Mouse (Mus musculus) thymus, postnatal 36 days (tissue): ENCODE measurements around the gene 2010111I01Rik.

ENCODE experiments used
- DNase-seq, 2 experiments: peaks; one replicate each; pipeline ENCODE4 v3.0.0; 2022; ENCODE audit warnings: mixed read lengths in 2 of 2

2010111I01Rik gene

GRCm38 (mm10) chr13:63247041-63247440, 282.3 kb downstream of the 2010111I01Rik start:
- DNase-seq, result no peak

- no peak for DNase-seq
Measured at GRCm38 (mm10) chr13:63247631-63248030, 282.9 kb downstream of the 2010111I01Rik start.

GRCm38 (mm10) chr13:63248318-63248717, 283.6 kb downstream of the 2010111I01Rik start:
- DNase-seq, result no peak

- DNase-seq, result no peak
Measured at GRCm38 (mm10) chr13:63249171-63249570, 284.5 kb downstream of the 2010111I01Rik start.

- peak; percentile 46 to 47 for DNase-seq
Measured at GRCm38 (mm10) chr13:63249741-63250431, 285.2 kb downstream of the 2010111I01Rik start.

- DNase-seq, result no peak
Measured at GRCm38 (mm10) chr13:63250441-63250980, 285.8 kb downstream of the 2010111I01Rik start.

- DNase-seq, result no peak
Measured at GRCm38 (mm10) chr13:63251118-63251889, 286.6 kb downstream of the 2010111I01Rik start.

- no peak for DNase-seq
Measured at GRCm38 (mm10) chr13:63252295-63253010, 287.8 kb downstream of the 2010111I01Rik start.

- DNase-seq, result no peak
Measured at GRCm38 (mm10) chr13:63253147-63253546, 288.5 kb downstream of the 2010111I01Rik start.

GRCm38 (mm10) chr13:63253886-63254636, 289.4 kb downstream of the 2010111I01Rik start:
- no peak for DNase-seq

GRCm38 (mm10) chr13:63255519-63256011, 290.9 kb downstream of the 2010111I01Rik start:
- DNase-seq, result no peak

GRCm38 (mm10) chr13:63256146-63256545, 291.5 kb downstream of the 2010111I01Rik start:
- no peak for DNase-seq

- no peak for DNase-seq
Measured at GRCm38 (mm10) chr13:63256807-63257206, 292.1 kb downstream of the 2010111I01Rik start.

GRCm38 (mm10) chr13:63258167-63258582, 293.5 kb downstream of the 2010111I01Rik start:
- no peak for DNase-seq

GRCm38 (mm10) chr13:63258671-63259070, 294.0 kb downstream of the 2010111I01Rik start:
- DNase-seq, result no peak

GRCm38 (mm10) chr13:63260133-63260532, 295.4 kb downstream of the 2010111I01Rik start:
- no peak for DNase-seq

- peak; percentile 74 to 78 for DNase-seq
Measured at GRCm38 (mm10) chr13:63260753-63261631, 296.3 kb downstream of the 2010111I01Rik start.

- peak in 1 of 2 experiments; percentile 47 for DNase-seq
Measured at GRCm38 (mm10) chr13:63261676-63262075, 297.0 kb downstream of the 2010111I01Rik start.

GRCm38 (mm10) chr13:63262168-63262957, 297.7 kb downstream of the 2010111I01Rik start:
- no peak for DNase-seq

- DNase-seq, result no peak
Measured at GRCm38 (mm10) chr13:63268371-63268770, 303.7 kb downstream of the 2010111I01Rik start.
